Mouse (Mus musculus): ENCODE results near the gene Jsrp1. TPM values are rescaled to one million over a fixed set of nuclear protein-coding genes. Genes with fewer than 3 reads are reported as not detected.

Gene Jsrp1
- polyA plus RNA-seq, 3 experiments from 2014 or later, result not detected

Other genes starting within 250 kb of the Jsrp1 start
- 1 to 10 TPM; 6.3 to 7.1 (median 6.8) TPM for gene Klf16, start 236.2 kb downstream of the Jsrp1 start, polyA plus RNA-seq (2017; shearing (Covaris generic))
- gene Abhd17a, start 223.2 kb downstream of the Jsrp1 start, polyA plus RNA-seq (2017; shearing (Covaris generic)), result 10 to 100 TPM in 2 of 3 experiments, 1 to 10 TPM in 1; 8.6 to 12.0 (median 11.4) TPM
- 100 to 1,000 TPM in 2 of 3 experiments, 10 to 100 TPM in 1; 96.2 to 110 (median 108) TPM for gene Scamp4, start 210.6 kb downstream of the Jsrp1 start, polyA plus RNA-seq (2017; shearing (Covaris generic))
- gene Adat3, start 210.6 kb downstream of the Jsrp1 start, polyA plus RNA-seq (2017; shearing (Covaris generic)), result 1 to 10 TPM; 2.6 to 4.2 (median 3.1) TPM
- gene Gm49322, start 207.5 kb downstream of the Jsrp1 start, polyA plus RNA-seq (2017; shearing (Covaris generic)), result 1 to 10 TPM; 5.3 to 8.4 (median 8.3) TPM
- gene Csnk1g2, start 190.7 kb downstream of the Jsrp1 start, polyA plus RNA-seq (2017; shearing (Covaris generic)), result 10 to 100 TPM; 11.7 to 16.3 (median 13.2) TPM
- 10 to 100 TPM in 1 of 3 experiments, 1 to 10 TPM in 2; 3.4 to 10.4 (median 9.2) TPM for gene Btbd2, start 156.4 kb downstream of the Jsrp1 start, polyA plus RNA-seq (2017; shearing (Covaris generic))
- 10 to 100 TPM; 50.3 to 61.4 (median 50.9) TPM for gene Mknk2, start 135.4 kb downstream of the Jsrp1 start, polyA plus RNA-seq (2017; shearing (Covaris generic))
- 100 to 1,000 TPM; 190 to 248 (median 240) TPM for gene Mob3a, start 111.5 kb downstream of the Jsrp1 start, polyA plus RNA-seq (2017; shearing (Covaris generic))
- gene Izumo4, start 111.3 kb downstream of the Jsrp1 start, polyA plus RNA-seq (2017; shearing (Covaris generic)), result 100 to 1,000 TPM in 2 of 3 experiments, 10 to 100 TPM in 1; 71.4 to 109 (median 107) TPM
- 10 to 100 TPM; 20.9 to 33.0 (median 29.8) TPM for gene Ap3d1, start 71.2 kb downstream of the Jsrp1 start, polyA plus RNA-seq (2017; shearing (Covaris generic))
- 10 to 100 TPM; 10.9 to 23.4 (median 15.3) TPM for gene Dot1l, start 58.3 kb downstream of the Jsrp1 start, polyA plus RNA-seq (2017; shearing (Covaris generic))
- gene Sf3a2, start 15.3 kb downstream of the Jsrp1 start, polyA plus RNA-seq (2017; shearing (Covaris generic)), result 10 to 100 TPM; 12.1 to 22.6 (median 17.8) TPM
- gene Plekhj1, start 14.9 kb downstream of the Jsrp1 start, polyA plus RNA-seq (2017; shearing (Covaris generic)), result 100 to 1,000 TPM; 127 to 149 (median 146) TPM
- not detected for gene Amh, start 8.3 kb downstream of the Jsrp1 start, polyA plus RNA-seq (2017; shearing (Covaris generic))
- 1,000 to 10,000 TPM; 1,680 to 2,431 (median 2,240) TPM for gene Oaz1, start 13.2 kb upstream of the Jsrp1 start, polyA plus RNA-seq (2017; shearing (Covaris generic))
- gene Lingo3, start 30.5 kb upstream of the Jsrp1 start, polyA plus RNA-seq (2017; shearing (Covaris generic)), result not detected
- gene Lsm7, start 41.7 kb upstream of the Jsrp1 start, polyA plus RNA-seq (2017; shearing (Covaris generic)), result 100 to 1,000 TPM; 144 to 210 (median 202) TPM
- 10 to 100 TPM in 2 of 3 experiments, 1 to 10 TPM in 1; 9.6 to 15.0 (median 12.1) TPM for gene Sppl2b, start 41.8 kb upstream of the Jsrp1 start, polyA plus RNA-seq (2017; shearing (Covaris generic))
- not detected for gene Tmprss9, start 58.4 kb upstream of the Jsrp1 start, polyA plus RNA-seq (2017; shearing (Covaris generic))
- 100 to 1,000 TPM; 207 to 260 (median 248) TPM for gene Timm13, start 87.5 kb upstream of the Jsrp1 start, polyA plus RNA-seq (2017; shearing (Covaris generic))
- 1 to 10 TPM; 2.4 to 4.5 (median 3.5) TPM for gene Lmnb2, start 104.7 kb upstream of the Jsrp1 start, polyA plus RNA-seq (2017; shearing (Covaris generic))
- gene Gadd45b, start 116.6 kb upstream of the Jsrp1 start, polyA plus RNA-seq (2017; shearing (Covaris generic)), result 10 to 100 TPM; 26.4 to 51.5 (median 39.3) TPM
- gene Gng7, start 201.4 kb upstream of the Jsrp1 start, polyA plus RNA-seq (2017; shearing (Covaris generic)), result not detected
- not detected for gene Diras1, start 212.2 kb upstream of the Jsrp1 start, polyA plus RNA-seq (2017; shearing (Covaris generic))
- gene Slc39a3, start 223.9 kb upstream of the Jsrp1 start, polyA plus RNA-seq (2017; shearing (Covaris generic)), result 1 to 10 TPM; 2.4 to 5.0 (median 2.7) TPM
- 10 to 100 TPM; 66.4 to 86.5 (median 71.0) TPM for gene Sgta, start 246.7 kb upstream of the Jsrp1 start, polyA plus RNA-seq (2017; shearing (Covaris generic))

All from inflammation-experienced regulatory T-cells, adult 6 months (primary cell).